Mouse (Mus musculus) erythroblast, embryonic 14.5 days (primary cell): ENCODE results near the gene Ssna1.

Experiments used
- GATA1 ChIP-seq: IDR thresholded peaks from 2 replicates; pipeline ENCODE4 v1.6.1; 2012; ENCODE audit warnings: low read length, inconsistent platforms, mixed read lengths
- TAL1 ChIP-seq: IDR thresholded peaks from 3 replicates; pipeline ENCODE4 v1.6.1; 2012; ENCODE audit warnings: low read length, inconsistent platforms, mixed read lengths

- no peak for TF ChIP-seq TAL1
- no peak for TF ChIP-seq GATA1
Observed at GRCm38 (mm10) chr2:25227406-25227805, 44.8 kb downstream of the Ssna1 start.
